Mouse (Mus musculus) stomach, postnatal 0 days (tissue): Measurements from ENCODE around the gene BC030499.

Source experiments
- CTCF ChIP-seq: IDR thresholded peaks from 2 replicates; pipeline ENCODE4 v1.5.1; 2016; ENCODE audit warnings: antibody characterized with exemption, low read depth, mild to moderate bottlenecking, moderate library complexity
- EP300 ChIP-seq: optimal IDR thresholded peaks from 2 replicates; pipeline ENCODE3; 2016; ENCODE audit warnings: antibody characterized with exemption

- TF ChIP-seq CTCF (peak; percentile 44), EP300 (no peak)
Measured at GRCm38 (mm10) chr11:78327634-78328511, 37.2 kb downstream of the BC030499 start, which contains the start of gene Pigs.
